Mouse (Mus musculus): ENCODE data around the gene Ccdc124.

DNA sequence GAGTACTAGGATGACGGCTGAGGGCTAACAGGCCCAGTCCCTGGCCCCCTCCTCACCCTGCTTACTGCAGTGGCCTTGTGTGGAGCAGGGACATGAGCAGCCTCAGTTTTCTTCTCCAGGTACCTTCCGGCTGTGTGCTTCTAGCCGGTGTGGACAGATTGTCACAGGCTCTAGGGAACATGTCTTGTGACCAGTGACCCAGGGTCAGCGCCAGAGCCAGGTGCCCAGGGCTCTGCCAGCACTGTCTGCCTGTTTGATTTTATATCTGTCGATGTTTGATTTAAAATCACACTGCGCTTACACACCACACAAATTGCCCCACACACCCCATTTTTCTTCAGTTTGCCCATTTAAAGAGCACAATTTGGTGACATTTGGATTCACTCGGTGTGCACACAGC, 49.9 kb downstream of the Ccdc124 start:
- TF ChIP-seq CTCF (IDR thresholded peaks at IDR 0.05; ENCODE audit: extremely low read depth, insufficient read depth, insufficient read length, insufficient replicate concordance) (no peak), POLR2A (IDR thresholded peaks at IDR 0.05; ENCODE audit: low read depth, low read length) (no peak)
